Mouse (Mus musculus) adrenal gland, adult (tissue): ENCODE data around the gene Itgb8.
A peak's percentile ranks its signal among the peaks of the same experiment; 100 is the strongest.

ENCODE experiments used
- DNase-seq, 2 experiments: peaks; one replicate each; pipeline ENCODE4 v3.0.0; 2022 to 2023; ENCODE audit warnings: low spot score in 1 of 2; ENCODE audit not compliant: inconsistent age in 2 of 2

Gene Itgb8

DNA sequence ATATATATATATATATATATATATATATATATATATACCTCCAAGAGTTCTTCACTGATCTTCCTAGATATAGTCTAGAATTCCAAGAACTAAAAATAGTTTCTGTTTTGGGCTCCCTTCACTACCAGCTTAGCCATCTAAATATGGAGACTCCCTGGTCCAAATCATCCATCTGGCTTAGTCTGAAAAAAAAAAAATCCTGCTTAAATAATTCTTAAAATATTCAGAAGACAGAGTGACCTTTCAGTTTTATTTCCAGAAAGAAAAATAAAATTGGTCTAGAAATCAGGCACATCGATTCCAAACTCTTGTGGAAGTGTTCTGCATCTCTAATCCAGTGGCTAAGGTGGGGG, 28.6 kb downstream of the Itgb8 start:
- no peak for DNase-seq

DNA sequence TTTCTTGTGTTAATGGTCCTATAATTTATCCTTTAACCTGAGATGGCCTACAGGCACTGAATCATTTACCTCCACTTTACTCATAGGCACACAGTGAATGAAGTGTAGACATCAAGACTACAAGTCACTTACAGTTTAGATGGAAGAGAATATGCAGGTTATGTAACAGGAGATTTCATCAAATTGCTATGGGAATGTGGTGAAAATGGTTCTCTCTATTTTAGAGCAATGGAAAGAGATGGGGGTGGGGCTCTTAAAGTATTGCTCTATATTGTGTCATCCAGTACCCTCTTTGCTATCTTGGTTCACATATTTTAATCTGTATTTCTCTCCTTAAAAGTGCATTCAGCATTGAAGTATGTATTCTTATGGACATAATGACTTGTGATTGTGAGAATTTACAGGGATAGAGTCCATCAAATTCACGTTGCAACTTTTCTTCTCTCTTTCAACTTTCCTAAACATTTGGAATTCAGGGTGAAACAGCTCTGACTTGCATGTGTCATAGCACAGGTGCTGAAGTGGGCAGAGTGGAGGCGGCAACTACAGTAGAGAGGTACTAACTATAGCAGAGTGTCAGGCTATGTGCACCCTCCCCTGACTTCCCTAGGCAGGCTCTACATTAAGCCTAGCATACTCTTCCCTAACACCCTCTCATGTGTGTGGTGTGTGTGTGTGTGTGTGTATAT, 29.1 kb downstream of the Itgb8 start:
- no peak for DNase-seq

DNA sequence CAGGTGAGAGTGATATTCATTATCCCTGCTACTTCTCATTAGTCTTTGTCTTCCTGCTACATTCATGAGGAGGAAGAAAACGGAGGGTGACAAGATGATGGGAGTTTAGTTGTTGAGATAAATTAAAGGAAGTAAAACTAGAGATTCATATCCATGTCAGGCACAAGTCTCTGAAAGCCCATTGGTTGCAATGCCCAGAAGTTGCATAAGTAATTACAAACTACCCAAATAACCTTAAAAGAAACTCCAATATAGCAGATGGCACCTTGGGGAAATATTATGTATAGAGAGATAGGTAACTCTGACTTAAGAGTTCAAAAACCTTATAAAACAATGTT, 31.2 kb downstream of the Itgb8 start:
- DNase-seq: no peak

DNA sequence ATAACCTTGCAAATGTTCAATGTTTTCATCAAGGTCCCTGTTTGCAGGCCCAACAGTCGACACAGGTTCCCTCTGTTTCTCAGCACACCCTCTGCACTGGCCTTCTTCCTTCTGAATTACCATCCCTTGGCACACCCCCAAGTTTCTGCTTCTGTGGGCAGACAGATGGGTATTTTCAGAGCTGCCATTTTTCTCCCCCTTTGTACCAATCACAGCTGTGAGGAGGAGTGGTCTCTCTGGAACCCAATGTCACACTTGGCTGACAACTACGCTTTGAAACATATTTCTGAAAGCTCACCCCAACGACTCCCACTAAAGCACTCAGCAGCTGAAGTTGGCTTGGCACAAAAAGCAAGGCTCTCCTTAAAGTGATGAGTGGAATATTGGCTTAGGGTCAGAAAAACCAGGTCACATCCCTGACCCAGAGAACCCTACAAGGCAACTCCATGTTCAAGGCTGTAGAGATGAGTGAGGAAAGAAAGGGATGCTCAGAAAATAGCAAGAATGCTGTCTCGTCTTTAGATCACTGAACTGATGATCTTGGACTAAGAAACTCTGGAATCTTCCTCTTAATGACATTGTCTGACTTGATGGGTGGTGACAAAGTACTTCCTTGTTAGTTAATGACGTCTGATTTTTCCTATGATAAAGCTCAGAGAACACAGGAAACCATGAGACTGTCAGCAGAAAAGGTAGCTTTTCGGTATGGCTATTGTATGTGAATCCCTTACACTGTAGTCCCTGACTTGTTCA, 31.7 kb downstream of the Itgb8 start:
- DNase-seq: peak; percentile 11 to 79

DNA sequence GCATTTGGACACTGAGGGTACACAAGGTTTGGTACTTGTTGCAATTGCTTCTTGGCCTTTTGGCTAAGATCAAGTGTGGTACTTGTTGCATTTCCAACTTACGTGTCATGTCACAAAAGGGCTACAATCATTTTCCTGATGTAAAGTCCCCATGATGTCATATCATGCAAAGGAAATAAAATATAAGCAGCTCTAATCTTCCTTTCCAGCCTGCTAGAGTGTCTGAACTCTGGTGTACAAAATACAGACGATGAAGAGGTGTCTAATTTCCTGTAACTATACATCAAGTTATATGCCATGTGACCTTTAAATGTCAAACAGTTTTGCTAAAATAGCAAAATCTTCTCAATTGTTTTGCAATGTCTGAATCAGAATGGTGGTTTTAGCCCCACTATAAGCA, 34.2 kb downstream of the Itgb8 start:
- no peak for DNase-seq

DNA sequence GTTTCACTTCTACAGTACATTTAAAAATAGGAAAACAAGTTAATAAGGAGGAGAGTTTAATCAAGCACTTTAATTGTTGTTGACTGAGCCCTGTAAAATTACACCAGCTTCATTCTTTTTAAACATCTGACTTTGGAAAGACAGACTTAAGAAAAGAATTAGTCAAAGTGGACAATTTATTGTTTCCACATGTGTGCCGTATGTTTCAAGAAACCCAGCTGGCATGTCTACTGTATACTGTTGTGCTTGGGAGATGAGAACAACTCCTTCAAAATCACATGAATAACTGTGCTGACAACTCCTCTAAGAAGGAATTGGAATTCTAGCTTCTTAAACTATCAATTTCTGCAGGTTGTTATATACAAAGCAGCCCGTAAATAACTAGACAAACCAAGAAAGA, 35.8 kb downstream of the Itgb8 start:
- DNase-seq: no peak

DNA sequence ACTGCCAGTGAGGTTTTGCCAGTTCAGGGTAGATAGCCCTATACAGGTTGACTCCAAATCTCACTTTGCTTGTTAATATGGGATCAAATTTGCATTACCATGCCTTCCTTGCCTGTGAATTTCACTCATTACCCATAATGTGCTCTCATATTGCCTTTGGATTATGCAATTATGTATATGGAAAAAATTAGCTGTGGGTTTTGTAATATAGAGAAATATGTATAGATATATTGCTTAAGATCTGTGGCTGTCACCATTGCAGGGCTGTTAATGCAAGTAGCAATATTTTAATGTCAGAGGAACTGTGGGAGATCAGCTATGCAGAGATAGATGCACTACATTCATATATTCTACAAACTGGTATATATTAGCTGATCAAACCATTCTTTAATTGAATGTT, 43.5 kb downstream of the Itgb8 start:
- DNase-seq: no peak

DNA sequence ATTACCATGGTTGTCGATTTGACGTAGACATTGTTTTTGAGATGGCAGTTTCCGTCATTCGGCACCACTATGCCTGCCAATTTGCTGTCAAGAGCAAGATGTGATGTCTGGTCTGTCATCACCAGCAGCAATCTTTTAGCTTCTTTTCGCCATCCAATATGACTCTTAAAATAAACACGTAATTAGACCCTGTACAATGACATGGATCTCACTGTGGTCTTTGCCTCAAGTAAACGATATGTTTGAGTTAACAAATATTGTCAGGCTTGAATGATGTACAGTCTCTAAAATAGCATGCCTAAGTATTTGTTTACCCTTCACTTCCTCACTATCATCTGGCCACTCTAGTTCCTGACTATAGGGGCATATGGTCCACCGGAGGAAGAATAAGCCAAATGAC, 48.8 kb downstream of the Itgb8 start:
- DNase-seq: no peak

DNA sequence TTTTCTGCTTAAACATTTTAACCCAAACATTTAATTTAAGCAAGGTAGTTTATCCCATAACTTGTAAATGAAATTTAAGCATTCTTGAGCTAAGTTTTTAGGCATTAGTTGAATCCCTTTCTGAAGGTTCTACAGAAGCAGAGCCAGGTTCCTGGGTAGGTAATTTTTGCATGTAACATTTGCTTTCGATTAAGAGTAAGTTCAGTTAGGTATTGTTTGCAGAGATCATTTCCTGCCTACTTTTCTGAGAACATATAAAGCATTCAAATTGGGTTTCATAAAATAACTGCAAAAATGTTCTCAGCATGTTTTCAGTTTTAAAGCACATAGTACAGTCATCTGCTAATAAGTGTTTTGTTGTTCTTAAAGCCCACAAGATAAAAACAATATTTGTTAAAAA, 53.2 kb downstream of the Itgb8 start:
- DNase-seq: no peak

DNA sequence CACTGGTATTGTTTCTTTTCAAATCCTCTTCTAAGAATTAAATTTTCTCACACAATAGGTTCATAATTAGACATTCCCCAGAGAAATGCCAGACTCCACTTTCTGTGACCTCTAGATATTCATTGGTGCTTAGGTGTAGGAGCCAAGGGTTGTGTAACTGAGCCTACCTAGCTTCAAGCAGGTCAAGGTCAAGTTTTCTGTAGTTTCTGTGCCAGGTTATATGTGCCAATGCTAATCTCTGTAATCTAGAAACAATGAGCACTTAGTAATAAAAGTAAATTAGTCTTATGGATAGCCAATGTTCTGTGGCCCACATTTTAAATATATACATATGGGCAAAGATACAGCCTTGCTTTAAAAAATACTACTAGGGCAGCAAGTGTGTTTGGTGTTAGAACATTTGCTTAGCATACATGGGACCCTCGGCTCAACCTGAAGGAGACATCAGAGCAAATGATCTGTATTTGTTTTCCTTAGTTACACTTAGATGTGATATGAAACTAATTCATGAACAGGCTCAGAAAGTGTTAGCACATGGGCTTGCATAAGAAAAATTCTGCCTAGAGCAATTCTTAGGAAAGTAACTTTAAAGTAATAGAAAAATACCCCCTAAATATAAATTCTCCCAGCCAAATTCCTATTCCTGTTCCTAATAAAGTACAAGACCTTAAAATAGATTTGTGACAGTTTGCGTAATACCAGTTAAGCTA, 56.2 kb downstream of the Itgb8 start:
- DNase-seq: no peak

DNA sequence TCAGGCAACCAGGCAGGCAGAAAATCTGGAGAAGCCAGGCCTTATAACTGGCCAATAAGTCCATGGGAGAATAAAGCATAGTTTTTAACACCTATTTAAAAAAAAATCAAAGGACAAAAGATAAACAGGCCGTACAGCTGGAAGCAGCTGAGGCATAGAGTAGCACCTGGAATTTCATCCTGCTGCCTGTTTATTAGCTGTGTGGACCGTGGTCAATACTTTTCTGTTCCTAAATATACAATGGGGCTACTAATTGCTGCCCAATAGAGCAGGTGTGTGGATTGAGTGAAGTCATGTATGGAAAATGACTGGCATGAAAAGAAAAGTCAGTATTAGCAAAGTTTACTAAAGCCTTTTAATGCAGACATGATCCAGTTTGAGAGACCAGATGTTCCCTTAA, 62.6 kb downstream of the Itgb8 start:
- no peak for DNase-seq

DNA sequence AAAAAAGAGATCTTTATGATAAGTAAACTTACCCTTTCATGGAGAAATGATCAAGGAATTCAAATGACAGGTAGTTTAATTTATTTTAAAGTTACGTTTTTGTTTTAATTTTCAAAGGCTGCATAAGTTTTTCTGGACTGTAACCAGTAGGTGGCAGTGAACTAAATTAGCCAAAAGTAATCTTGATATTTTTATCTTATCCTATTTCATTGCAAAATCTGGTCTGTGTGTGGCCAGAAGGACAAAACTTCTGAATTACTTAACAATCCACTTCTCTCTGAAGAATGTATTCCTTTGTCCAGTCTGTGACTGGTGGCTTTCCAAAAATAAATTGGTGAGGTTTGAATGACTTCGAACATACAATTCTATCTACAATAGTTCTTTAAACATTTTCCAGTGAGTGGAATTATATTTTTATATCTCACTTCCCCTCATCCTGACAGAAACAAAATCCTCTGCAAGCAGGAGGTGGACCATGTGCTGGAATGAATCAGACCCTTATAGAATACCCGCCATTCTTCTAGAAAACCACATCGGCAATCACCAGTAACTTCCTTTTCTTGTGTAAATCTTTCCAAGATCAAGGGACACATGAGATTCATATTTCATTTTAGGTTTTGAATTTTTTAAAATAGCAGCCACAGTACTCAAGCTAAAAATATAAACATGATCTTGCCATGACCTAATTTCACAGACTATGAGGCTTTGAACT, 68.6 kb downstream of the Itgb8 start:
- DNase-seq: peak in 1 of 2 experiments; percentile 51

DNA sequence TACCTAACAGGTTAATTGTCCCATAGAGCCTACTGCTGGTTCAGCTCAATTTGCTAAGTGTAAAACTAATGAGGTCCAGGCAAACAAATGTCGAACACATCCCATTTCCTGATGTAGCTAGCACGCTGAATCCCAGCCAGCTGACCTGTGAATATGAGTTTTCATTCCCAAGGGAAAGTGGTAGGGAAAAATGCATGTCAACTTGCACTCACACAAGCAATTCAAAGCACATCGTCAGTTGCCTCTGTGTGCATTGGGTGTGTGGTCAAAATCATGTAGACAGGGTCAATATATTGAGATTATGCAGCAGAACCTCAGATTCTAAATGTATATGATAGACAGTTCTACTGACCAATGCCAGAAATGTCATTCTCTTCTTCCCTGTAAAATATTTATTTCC, 69.5 kb downstream of the Itgb8 start:
- DNase-seq: no peak

DNA sequence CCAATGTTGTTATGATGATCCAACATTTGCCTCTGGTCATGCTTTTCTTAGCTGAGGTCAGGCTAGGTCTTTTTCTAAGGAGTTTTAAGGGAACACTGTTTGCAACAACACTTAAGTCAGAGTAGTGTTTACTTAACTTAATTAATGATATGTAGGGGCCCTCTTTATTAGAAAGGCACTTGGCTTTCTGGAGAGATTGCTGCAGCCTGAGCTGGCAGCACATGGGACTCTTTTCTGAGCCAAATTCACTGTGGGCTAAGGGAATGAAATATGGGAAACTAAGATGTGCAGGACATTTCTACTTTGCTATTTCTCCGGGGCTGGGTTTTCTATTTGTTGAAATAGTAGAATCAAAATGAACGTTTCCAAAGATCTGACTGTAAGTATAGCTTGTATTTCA, 73.5 kb downstream of the Itgb8 start:
- peak in 1 of 2 experiments; percentile 38 for DNase-seq

DNA sequence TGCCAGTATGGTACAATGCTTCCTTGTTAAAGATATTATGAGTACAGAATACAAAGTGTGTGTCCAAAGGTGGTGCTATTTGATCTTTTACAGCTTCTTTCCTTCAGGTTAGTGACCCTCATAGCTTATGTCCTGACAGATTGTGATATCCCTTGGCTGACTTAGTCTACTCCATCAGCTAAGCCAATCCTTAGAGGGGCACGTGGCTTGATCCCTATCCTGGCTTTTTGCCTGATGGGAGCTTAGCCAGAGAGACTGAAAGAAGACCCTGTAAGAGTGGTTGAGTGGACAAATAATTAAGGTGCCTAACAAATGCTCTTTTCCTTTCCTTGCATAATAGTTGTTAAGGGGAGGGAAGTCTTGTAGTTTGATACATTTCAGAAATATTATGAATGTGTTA, 73.9 kb downstream of the Itgb8 start:
- DNase-seq: peak in 1 of 2 experiments; percentile 30

DNA sequence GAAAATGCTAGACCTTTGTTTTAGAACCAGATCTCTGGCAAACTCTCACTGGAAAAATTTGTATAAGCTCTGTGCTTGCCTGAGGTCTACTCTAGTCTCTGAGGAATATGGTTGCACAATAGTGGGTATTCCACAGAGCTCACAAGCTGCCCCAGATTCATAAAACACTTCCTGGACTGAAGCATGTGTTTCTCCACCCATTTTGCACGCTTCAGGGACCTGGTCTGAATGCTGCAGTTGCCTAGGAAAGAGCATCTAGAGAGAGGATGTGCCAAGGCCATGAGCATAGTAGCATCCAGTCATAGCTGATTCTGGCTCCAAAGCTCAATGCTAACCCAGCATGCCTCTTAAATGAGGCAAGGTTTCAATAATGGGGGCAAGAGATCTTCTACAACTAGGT, 74.4 kb downstream of the Itgb8 start:
- DNase-seq: peak in 1 of 2 experiments; percentile 46

DNA sequence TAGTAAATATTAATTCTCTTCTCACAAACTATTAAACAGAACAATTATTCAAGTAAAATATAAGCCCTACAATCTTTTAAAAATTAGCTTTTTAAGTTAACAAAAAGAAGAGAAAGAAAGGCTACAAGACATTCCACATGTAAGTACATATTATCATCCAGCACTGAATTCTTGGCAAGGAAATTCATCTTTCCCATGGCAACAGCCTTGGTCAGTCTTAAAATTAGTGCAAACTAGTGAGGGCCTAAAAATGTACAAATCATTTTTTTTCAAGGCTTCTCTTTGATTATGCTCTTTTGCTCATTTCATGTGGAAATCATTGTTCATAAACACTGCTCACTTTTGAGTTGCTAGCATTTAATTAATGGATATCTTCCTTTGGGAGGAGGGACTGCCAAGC, 77.8 kb downstream of the Itgb8 start:
- peak; percentile 22 to 76 for DNase-seq

DNA sequence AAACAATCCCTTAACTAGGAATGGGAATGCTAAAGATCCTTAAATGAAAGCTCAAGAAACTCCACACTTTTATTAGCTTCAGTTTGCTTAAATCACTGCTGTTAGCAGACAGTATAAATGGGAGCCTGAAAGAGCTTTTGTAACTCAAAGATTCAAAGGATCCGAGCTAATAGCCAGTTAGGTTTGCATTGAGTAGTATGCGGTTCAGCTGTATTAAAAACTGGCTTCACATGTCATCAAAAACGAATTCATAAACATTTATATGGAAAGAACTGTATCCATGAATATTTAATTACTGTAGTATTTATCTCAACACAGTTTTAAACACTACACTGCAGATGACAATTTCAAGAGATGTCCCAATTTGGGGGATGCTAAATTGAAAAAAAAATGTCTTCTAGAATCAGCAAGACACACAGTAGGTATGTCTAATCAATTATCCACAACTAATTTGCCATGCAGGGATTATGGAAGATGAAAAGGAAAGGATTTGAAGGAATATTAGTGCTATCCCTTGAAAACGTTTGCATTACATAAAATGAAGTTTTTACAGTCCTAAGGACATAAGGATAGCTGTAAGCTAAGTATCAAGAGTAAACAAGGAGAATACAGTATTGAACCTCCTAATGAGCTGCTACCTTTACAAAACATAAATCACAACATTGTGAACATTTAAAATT, 79.2 kb downstream of the Itgb8 start:
- DNase-seq: no peak

DNA sequence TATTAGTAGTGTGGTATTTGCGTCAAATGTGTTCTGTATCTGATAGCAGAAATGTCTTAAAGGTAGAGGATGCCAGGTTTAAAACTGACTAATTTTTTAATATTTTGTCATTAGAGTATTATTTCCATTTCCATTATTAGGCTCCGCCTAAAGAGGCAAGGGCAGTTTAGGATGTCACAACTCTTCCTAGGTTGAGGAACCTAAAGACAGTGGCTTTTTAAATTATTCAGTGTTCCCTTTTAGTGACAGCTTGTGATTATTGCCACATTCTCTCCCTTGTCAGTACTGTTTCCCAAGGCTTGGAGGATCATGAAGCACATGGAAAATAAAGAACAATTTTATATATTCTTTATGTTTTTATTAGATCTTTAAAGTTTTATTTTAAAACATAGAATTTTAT, 80.9 kb downstream of the Itgb8 start:
- peak in 1 of 2 experiments; percentile 20 for DNase-seq

DNA sequence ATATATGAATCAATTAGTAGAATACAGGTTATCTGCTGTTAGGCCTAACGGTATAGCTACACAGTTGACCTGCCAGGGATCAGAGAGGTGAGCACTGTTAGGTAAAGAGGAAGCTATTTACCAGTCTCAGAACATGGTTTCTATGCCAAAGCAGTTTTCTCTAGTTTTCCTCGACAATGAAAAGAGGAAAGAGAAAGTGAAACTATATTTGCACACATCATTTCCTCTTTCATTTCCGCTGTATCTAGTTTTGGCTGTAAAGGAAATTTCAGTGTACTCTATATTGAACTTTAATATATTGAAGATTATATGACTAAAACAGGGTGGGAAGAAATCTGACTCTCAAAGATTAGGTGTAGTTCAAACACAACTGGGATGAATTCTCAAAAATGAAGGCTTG, 81.5 kb downstream of the Itgb8 start:
- DNase-seq: peak in 1 of 2 experiments; percentile 18

DNA sequence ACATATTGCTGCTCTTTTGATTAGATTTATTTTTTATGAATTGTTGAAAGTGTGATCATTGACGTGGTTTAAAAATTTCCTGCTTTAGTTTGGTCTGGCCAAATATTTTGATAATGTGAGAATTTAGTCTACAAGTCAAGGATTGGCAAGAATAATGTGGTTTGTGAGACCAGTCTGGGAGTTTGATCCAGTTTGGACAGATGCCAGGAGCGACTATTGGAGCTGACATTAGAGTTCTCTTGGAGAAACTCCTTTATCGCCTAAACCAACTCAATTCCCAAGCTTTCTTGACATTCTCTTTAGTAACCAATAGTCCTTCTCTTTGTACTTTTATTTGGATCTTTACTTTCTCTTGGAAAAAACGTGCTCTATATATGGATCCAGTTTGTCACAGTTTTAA, 83.0 kb downstream of the Itgb8 start:
- peak in 1 of 2 experiments; percentile 37 for DNase-seq
